Mouse (Mus musculus) cerebellum, adult 2 months (tissue): ENCODE measurements around the gene Syna. TPM values are rescaled to one million over a fixed set of nuclear protein-coding genes. Genes with fewer than 3 reads are reported as not detected.

Source experiments
- DNase-seq, 2 experiments: peaks; one replicate each; pipeline ENCODE4 v3.0.0; 2021
- H3K27ac ChIP-seq: fragments of 200-500 bp; 2 replicates; pipeline ENCODE4 v1.5.1; 2012; ENCODE audit warnings: low read length, control low read depth, inconsistent platforms; ENCODE audit not compliant: insufficient read depth
- H3K27me3 ChIP-seq: fragments of 200-500 bp; 2 replicates; pipeline ENCODE4 v1.6.1; 2012; ENCODE audit warnings: inconsistent platforms, mild to moderate bottlenecking, low read length, moderate library complexity; ENCODE audit not compliant: control insufficient read depth, insufficient read depth
- H3K4me1 ChIP-seq: fragments of 200-500 bp; 2 replicates; pipeline ENCODE4 v1.6.1; 2011; ENCODE audit warnings: low read length; ENCODE audit not compliant: control insufficient read depth, insufficient read depth
- H3K4me3 ChIP-seq: fragments of 200-500 bp; replicated peaks from 2 replicates; pipeline ENCODE3; 2011; ENCODE audit warnings: mild to moderate bottlenecking, low read depth, low read length, control low read depth; ENCODE audit not compliant: insufficient read depth
- CTCF ChIP-seq: fragments of 200-500 bp; IDR thresholded peaks from 2 replicates; pipeline ENCODE4 v1.5.1; 2011; ENCODE audit warnings: low read depth, mild to moderate bottlenecking, control low read depth, low read length, moderate library complexity, borderline replicate concordance; ENCODE audit not compliant: insufficient read depth
- POLR2A ChIP-seq: fragments of 200-500 bp; IDR thresholded peaks from 2 replicates; pipeline ENCODE4 v1.6.1; 2011; ENCODE audit warnings: low read length, control low read depth, borderline replicate concordance; ENCODE audit not compliant: insufficient read depth
- WGBS: fragments of 180-500 bp; shearing (Covaris S2); methylation state at CpG from one replicate; pipeline ENCODE4 v1.1.7; 2018; 5-methylcytosine and 5-hydroxymethylcytosine counted together
- polyA plus RNA-seq: library from polyadenylated mRNA; depleted of rRNA; stranded (reverse); fragments of >200 nt; gene quantifications from 2 replicates; pipeline ENCODE4 v1.2.3, GENCODE M21; 2012

Gene Syna
- polyA plus RNA-seq, 1 experiment = 0.05 TPM

- no peak for DNase-seq
- Histone ChIP-seq H3K27ac (no peak overlapping the region), H3K27me3 (no peaks in the 10 kb centered on the region), H3K4me3 (no peak overlapping the region), H3K4me1 (no peaks in the 10 kb centered on the region)
- TF ChIP-seq CTCF (no peak), POLR2A (no peak)
- 93% methylated on average over 6 of the region's 6 CpGs for WGBS
These were observed 5.7 kb upstream of the Syna start for GRCm38 (mm10) chr5:134565696-134566095.

GRCm38 (mm10) chr5:134564272-134564671, 4.3 kb upstream of the Syna start:
- H3K27me3 ChIP-seq = no peaks in the 10 kb centered on the region
- no peak overlapping the region for H3K27ac ChIP-seq
- no peak overlapping the region for H3K4me3 ChIP-seq
- no peaks in the 10 kb centered on the region for H3K4me1 ChIP-seq
- 81% methylated on average over 2 of the region's 2 CpGs for WGBS
- no peak for DNase-seq
- TF ChIP-seq CTCF = no peak
- no peak for TF ChIP-seq POLR2A

- H3K27me3 ChIP-seq = no peaks in the 10 kb centered on the region
- WGBS = 81% methylated on average over 16 of the region's 16 CpGs
- H3K4me1 ChIP-seq = 0 out of 2 replicates have a peak, but pooled peaks cover 2% of the 10 kb centered on the region
- no peak for TF ChIP-seq CTCF
- TF ChIP-seq POLR2A = no peak
- H3K27ac ChIP-seq = no peak overlapping the region
- no peak for DNase-seq
- no peak overlapping the region for H3K4me3 ChIP-seq
These were observed 640 bp upstream of the Syna start for GRCm38 (mm10) chr5:134560450-134561171.

- TF ChIP-seq CTCF (no peak), POLR2A (no peak)
- DNase-seq = peak in 1 of 2 experiments; percentile 40
- H3K27me3 ChIP-seq = no peaks in the 10 kb centered on the region
- no peak overlapping the region for H3K27ac ChIP-seq
- 18% methylated on average over 20 of the region's 20 CpGs for WGBS
- no peak overlapping the region for H3K4me3 ChIP-seq
- peaks cover 9% of the 10 kb centered on the region for H3K4me1 ChIP-seq
These were observed 4.4 kb downstream of the Syna start for GRCm38 (mm10) chr5:134555463-134556164.

- peaks cover 13% of the 10 kb centered on the region for H3K4me1 ChIP-seq
- no peak overlapping the region for H3K27ac ChIP-seq
- WGBS = 54% methylated on average over 5 of the region's 5 CpGs
- no peak for DNase-seq
- no peaks in the 10 kb centered on the region for H3K27me3 ChIP-seq
- no peak overlapping the region for H3K4me3 ChIP-seq
- TF ChIP-seq CTCF (no peak), POLR2A (no peak)
These were observed 5.9 kb downstream of the Syna start for GRCm38 (mm10) chr5:134553951-134554546.

GRCm38 (mm10) chr5:134552110-134552972, 7.6 kb downstream of the Syna start, which contains the start of gene Clip2:
Gene Clip2 (minus strand): TSS chr5:134552434.
- Histone ChIP-seq H3K4me3 (peak within 1 kb of the TSS; percentile 96), H3K4me1 (peaks cover 13% of the 10 kb centered on the region), H3K27ac (peak within 1 kb of the TSS; percentile 79), H3K27me3 (no peaks in the 10 kb centered on the region)
- WGBS = 3% methylated on average over 59 of the region's 61 CpGs
- peak; percentile 99 to 100 for DNase-seq
- TF ChIP-seq POLR2A = peak; percentile 42; the same call in 1 of the 2 replicates
- TF ChIP-seq CTCF = no peak
